Mouse (Mus musculus) midbrain, embryonic 14.5 days (tissue): ENCODE results near the gene Rtp4. TPM values are rescaled to one million over a fixed set of nuclear protein-coding genes. Genes with fewer than 3 reads are reported as not detected.

ENCODE experiments used
- ATAC-seq: fragments of 200-750 bp; cut with Nextera tagmentation; 2 replicates; pipeline ENCODE4 v1.8.0; 2017; ENCODE audit warnings: moderate number of reproducible peaks, moderate library complexity; ENCODE audit not compliant: low FRiP score, low TSS enrichment
- DNase-seq: peaks from one replicate; pipeline ENCODE4 v3.0.0-alpha.2; 2015
- H3K27ac ChIP-seq: fragments of 300-500 bp; sonication (generic); replicated peaks from 2 replicates; pipeline ENCODE4 v1.5.1; 2014; ENCODE audit warnings: mild to moderate bottlenecking, low read depth, low read length, moderate library complexity
- H3K27me3 ChIP-seq: fragments of 300-500 bp; sonication (generic); 2 replicates; pipeline ENCODE4 v1.6.1; 2014; ENCODE audit warnings: low read length, control low read depth, mixed read lengths; ENCODE audit not compliant: control insufficient read depth, insufficient read depth
- H3K36me3 ChIP-seq: fragments of 300-500 bp; sonication (generic); 2 replicates; pipeline ENCODE4 v1.6.1; 2014; ENCODE audit warnings: low read length, control low read depth; ENCODE audit not compliant: control insufficient read depth, insufficient read depth
- H3K4me1 ChIP-seq: fragments of 300-500 bp; sonication (generic); 2 replicates; pipeline ENCODE4 v1.6.1; 2014; ENCODE audit warnings: mild to moderate bottlenecking, antibody characterized with exemption, low read length, control low read depth; ENCODE audit not compliant: control insufficient read depth, insufficient read depth
- H3K4me2 ChIP-seq: fragments of 300-500 bp; sonication (generic); 2 replicates; pipeline ENCODE4 v1.6.1; 2014; ENCODE audit warnings: mild to moderate bottlenecking, low read length, moderate library complexity
- H3K4me3 ChIP-seq: fragments of 300-500 bp; sonication (generic); replicated peaks from 2 replicates; pipeline ENCODE4 v1.5.1; 2014; ENCODE audit warnings: low read depth, low read length
- H3K9ac ChIP-seq: fragments of 300-500 bp; sonication (generic); replicated peaks from 2 replicates; pipeline ENCODE4 v1.6.1; 2014; ENCODE audit warnings: mild to moderate bottlenecking, low read length, moderate library complexity
- H3K9me3 ChIP-seq: fragments of 300-500 bp; sonication (generic); 2 replicates; pipeline ENCODE4 v1.6.1; 2016; ENCODE audit warnings: low read length, control low read depth, mixed read lengths; ENCODE audit not compliant: control insufficient read depth
- WGBS: fragments of 180-500 bp; shearing (Covaris S2); extraction: QIAGEN DNeasy Blood & Tissue Kit; methylation state at CpG from one replicate; pipeline ENCODE4 v1.1.7; 2014; 5-methylcytosine and 5-hydroxymethylcytosine counted together
- polyA plus RNA-seq: library from polyadenylated mRNA; unstranded; fragments of >200 nt; fragmentation: Nextera tagmentation; extraction: Ambion mirVana; gene quantifications from 2 replicates; pipeline ENCODE4 v1.2.1, GENCODE M21; 2014

Gene Rtp4
- polyA plus RNA-seq, 1 experiment from 2014 or later, result 7.2 TPM

DNA sequence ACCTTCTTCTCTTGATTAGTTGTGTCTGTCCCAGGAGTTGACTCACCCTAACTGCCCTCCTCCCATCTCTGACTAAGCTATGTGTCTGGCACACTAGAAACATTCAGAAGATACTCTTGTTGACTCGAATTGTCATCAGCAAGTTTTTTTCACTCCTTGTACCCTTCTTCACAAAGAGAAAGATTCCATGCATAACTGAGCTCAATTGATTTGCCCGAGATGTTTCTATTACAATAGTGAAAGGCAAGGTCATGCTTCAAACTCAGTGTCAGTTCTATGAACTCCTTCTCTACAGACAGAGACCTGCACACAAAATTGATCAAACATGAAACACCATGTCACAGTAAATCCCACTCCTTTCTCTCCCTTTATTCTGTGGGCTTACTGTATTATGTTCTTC is 111.4 kb downstream of the Rtp4 start:
- H3K9ac ChIP-seq, result no peak overlapping the region
- H3K36me3 ChIP-seq, result no peaks in the 10 kb centered on the region
- ATAC-seq (no peak), DNase-seq (no peak)
- H3K4me1 ChIP-seq, result no peaks in the 10 kb centered on the region
- H3K4me3 ChIP-seq, result no peak overlapping the region
- 66% methylated on average over 2 of the region's 2 CpGs for WGBS
- no peak overlapping the region for H3K27ac ChIP-seq
- H3K27me3 ChIP-seq, result no peaks in the 10 kb centered on the region
- no peaks in the 10 kb centered on the region for H3K9me3 ChIP-seq
- H3K4me2 ChIP-seq, result no peak overlapping the region

DNA sequence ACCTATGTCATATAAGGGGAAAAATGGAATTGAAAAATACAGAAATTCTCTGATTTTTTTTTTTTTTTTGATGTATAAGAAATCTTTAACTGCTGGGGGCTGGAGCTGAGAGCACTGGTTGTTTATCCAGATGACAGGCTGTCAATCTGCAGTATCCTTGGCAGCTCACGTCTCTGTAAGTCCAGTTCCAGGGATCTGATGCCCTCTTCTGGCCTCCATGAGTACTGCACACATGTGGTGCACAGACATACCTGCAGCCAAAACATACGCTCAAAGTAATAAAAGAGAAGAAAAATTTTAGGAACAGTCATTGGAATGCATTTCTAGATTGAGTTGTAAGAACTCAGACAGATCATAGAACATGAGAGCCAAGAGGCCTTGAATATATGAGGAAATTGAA is 112.6 kb downstream of the Rtp4 start:
- WGBS, result 70% methylated on average over 2 of the region's 2 CpGs
- Histone ChIP-seq H3K4me3 (no peak overlapping the region), H3K27ac (no peak overlapping the region), H3K36me3 (no peaks in the 10 kb centered on the region), H3K4me2 (no peak overlapping the region), H3K27me3 (no peaks in the 10 kb centered on the region), H3K9me3 (no peaks in the 10 kb centered on the region), H3K4me1 (no peaks in the 10 kb centered on the region), H3K9ac (no peak overlapping the region)
- DNase-seq (no peak), ATAC-seq (no peak)

DNA sequence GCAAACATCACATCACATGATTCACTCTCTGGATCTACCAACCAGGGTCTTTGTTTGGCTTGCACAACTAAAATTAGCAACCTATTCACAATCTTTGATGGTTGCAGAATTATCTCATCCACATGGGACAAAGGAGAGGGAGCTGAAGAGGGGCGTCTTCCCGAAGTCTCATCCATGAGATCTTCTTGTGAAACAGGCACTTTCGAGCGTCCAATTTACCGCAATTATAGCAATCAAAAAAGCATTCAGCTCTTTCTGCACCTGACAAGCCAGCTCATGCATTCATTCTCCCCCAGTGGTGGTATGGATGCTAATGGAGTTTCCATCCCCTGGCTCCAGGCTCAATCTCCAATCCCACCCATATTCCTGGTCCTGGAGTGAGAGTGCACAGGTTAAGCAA is 132.9 kb downstream of the Rtp4 start:
- ATAC-seq, result no peak
- no peak overlapping the region for H3K9ac ChIP-seq
- WGBS, result 90% methylated on average over 5 of the region's 5 CpGs
- H3K27ac ChIP-seq, result no peak overlapping the region
- H3K9me3 ChIP-seq, result no peaks in the 10 kb centered on the region
- H3K4me2 ChIP-seq, result no peak overlapping the region
- H3K4me1 ChIP-seq, result no peaks in the 10 kb centered on the region
- no peak for DNase-seq
- no peak overlapping the region for H3K4me3 ChIP-seq
- no peaks in the 10 kb centered on the region for H3K27me3 ChIP-seq
- no peaks in the 10 kb centered on the region for H3K36me3 ChIP-seq

DNA sequence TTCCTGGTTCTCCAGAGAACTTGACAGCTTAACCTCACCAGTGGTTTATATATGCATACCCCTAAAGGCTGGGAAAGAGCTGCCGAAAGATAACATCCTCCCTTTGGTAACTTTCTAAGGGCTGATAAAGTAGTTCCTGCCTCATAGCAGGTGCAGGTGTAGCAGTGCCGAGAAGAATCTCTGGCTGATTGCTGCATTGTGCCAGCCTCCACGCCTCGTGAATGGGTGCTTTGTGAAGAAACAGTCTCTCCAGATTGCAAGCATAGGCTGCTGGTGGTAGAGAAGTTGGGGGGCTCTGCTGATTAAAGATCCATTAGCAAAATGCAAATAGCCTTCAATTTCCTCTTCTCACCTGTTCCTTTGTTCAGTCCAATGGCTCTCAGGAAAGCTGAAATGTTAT is 133.4 kb downstream of the Rtp4 start:
- Histone ChIP-seq H3K9me3 (no peaks in the 10 kb centered on the region), H3K36me3 (no peaks in the 10 kb centered on the region), H3K4me2 (no peak overlapping the region), H3K9ac (no peak overlapping the region), H3K27me3 (no peaks in the 10 kb centered on the region), H3K27ac (no peak overlapping the region), H3K4me1 (no peaks in the 10 kb centered on the region), H3K4me3 (no peak overlapping the region)
- DNase-seq, result no peak
- no peak for ATAC-seq
- 80% methylated on average over 4 of the region's 4 CpGs for WGBS

DNA sequence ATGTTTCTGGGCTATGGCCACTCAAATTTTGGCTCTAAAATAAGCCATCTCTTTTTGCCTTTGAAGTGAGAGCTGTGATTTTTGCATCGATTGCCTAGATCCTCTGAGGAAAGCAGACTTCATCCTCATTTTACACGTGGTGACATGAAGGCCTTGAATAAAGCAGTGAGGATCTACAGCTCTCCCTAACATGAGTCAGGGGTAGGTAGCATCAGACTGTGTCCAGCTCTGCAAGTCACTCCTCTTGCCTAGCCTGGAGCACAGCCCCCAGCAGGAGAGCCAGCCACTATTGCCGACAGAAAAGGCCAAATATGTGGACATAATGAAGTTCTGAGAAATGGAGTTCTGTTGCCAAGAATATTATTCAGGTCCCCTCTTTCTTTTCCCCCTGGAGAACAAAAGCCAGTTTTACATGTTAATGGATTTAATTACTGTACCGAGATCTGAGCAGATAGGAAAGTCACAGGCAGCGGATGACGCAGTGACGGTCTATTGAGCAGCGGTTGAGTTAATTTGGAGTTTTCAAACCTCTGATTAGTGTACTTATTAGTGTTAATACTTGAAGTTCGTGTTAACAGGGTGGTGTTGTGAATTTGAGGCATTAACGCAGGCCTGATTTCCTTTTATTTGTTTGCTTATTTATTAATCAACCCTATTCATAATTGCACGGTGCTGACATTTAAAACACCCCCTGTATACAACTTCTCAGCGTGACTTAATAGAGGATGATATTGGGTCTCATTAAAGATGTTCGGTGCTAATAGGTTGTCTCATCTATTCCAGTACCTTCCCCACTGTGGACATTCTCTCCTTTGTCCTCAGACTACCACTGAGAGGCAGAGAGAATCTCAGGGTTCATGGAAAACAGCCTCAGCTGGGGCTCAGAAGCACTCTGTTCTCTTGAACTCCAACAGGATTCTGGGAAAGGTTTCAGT is 139.8 kb downstream of the Rtp4 start:
- Histone ChIP-seq H3K9ac (no peak overlapping the region), H3K4me1 (no peaks in the 10 kb centered on the region), H3K4me2 (no peak overlapping the region), H3K27me3 (no peaks in the 10 kb centered on the region), H3K36me3 (no peaks in the 10 kb centered on the region), H3K4me3 (no peak overlapping the region), H3K9me3 (no peaks in the 10 kb centered on the region), H3K27ac (no peak overlapping the region)
- WGBS, result 65% methylated on average over 13 of the region's 13 CpGs
- DNase-seq (peak; percentile 26), ATAC-seq (no peak)

Other genes starting within 250 kb of the Rtp4 start
- gene Rtp1, start 91.2 kb upstream of the Rtp4 start, polyA plus RNA-seq, result not detected in 2 replicates
- 31.2 and 38.1 TPM in 2 replicates for gene Masp1, start 524 bp downstream of the Rtp4 start, polyA plus RNA-seq